ENCODE assay signal across 16 mouse cellular contexts in genomic region chr3:115789063-115789462, GRCm38 (mm10).
DNase-seq lines count a peak whose midpoint lies in the region; ATAC-seq and TF ChIP-seq lines count a peak whose summit lies in the region.
"Had no signal": no experiment of that assay in that cellular context is flagged by ENCODE, and none has a peak within 500 bp of the region (broad histone marks: within the 10 kb centered on the region; RNA-seq: fewer than 3 reads in every experiment).

No protein-coding gene starts in this region.

- TF ChIP-seq CTCF in liver, adult 2 months (IDR thresholded peaks at IDR 0.05; ENCODE audit: low read depth, low read length), result no peak

- no peak overlapping the region for H3K9ac ChIP-seq in heart, embryonic 11.5 days (ENCODE audit: low read depth, low read length)
- no peak overlapping the region for H3K9ac ChIP-seq in liver, adult 2 months (ENCODE audit: low read depth, low read length)
- H3K9ac ChIP-seq in liver, embryonic 12.5 days, result no peak overlapping the region
- H3K9ac ChIP-seq: midbrain, embryonic 15.5 days; neural tube, embryonic 12.5 days had no signal

- H3K4me1 ChIP-seq in heart, embryonic 11.5 days (ENCODE audit: control insufficient read depth, insufficient read depth, low read length), result peaks cover 5% of the 10 kb centered on the region; the same call in 1 of the 2 replicates
- peaks cover 7% of the 10 kb centered on the region; the same call in 1 of the 2 replicates for H3K4me1 ChIP-seq in liver, adult 2 months (ENCODE audit: control insufficient read depth, insufficient read depth, low read length)
- peaks cover 19% of the 10 kb centered on the region for H3K4me1 ChIP-seq in liver, embryonic 12.5 days
- H3K4me1 ChIP-seq: midbrain, embryonic 15.5 days; neural tube, embryonic 12.5 days had no signal

- no peak for TF ChIP-seq POLR2A in liver, adult 2 months (IDR thresholded peaks at IDR 0.05; ENCODE audit: extremely low read depth, insufficient read depth, low read length)

- H3K9me3 ChIP-seq in heart, embryonic 11.5 days (replicated peaks; ENCODE audit: control insufficient read depth, low read length), result no peaks in the 10 kb centered on the region
- no peaks in the 10 kb centered on the region for H3K9me3 ChIP-seq in liver, embryonic 12.5 days (replicated peaks)
- H3K9me3 ChIP-seq: midbrain, embryonic 15.5 days; neural tube, embryonic 12.5 days had no signal

- no peaks in the 10 kb centered on the region for H3K36me3 ChIP-seq in heart, embryonic 11.5 days (ENCODE audit: control insufficient read depth, insufficient read depth, low read length)
- H3K36me3 ChIP-seq in liver, adult 2 months (ENCODE audit: control insufficient read depth, insufficient read depth, low read length), result no peaks in the 10 kb centered on the region
- no peaks in the 10 kb centered on the region for H3K36me3 ChIP-seq in liver, embryonic 12.5 days
- no peaks in the 10 kb centered on the region for H3K36me3 ChIP-seq in macrophage (ENCODE audit: inconsistent target)
- H3K36me3 ChIP-seq: midbrain, embryonic 15.5 days; neural tube, embryonic 12.5 days had no signal

- H3K79me2 ChIP-seq in liver, adult 2 months (ENCODE audit: control insufficient read depth, insufficient read depth, low read length), result no peaks in the 10 kb centered on the region
- H3K79me2 ChIP-seq in macrophage (ENCODE audit: inconsistent target), result no peaks in the 10 kb centered on the region

- ATAC-seq in heart, embryonic 11.5 days (replicated peaks; ENCODE audit: insufficient number of reproducible peaks, low FRiP score, low TSS enrichment), result no peak
- no peak for ATAC-seq in liver, embryonic 12.5 days
- ATAC-seq in granulocyte monocyte progenitor cell, adult 5-6 weeks (replicated peaks; ENCODE audit: poor library complexity, severe bottlenecking), result 0 out of 2 replicates have a peak, but pooled peaks have one; percentile 15
- ATAC-seq: CD4-positive, CD25-positive, alpha-beta regulatory T cell, adult 4 months; midbrain, embryonic 15.5 days had no signal

- no peak overlapping the region for H3K4me3 ChIP-seq in heart, embryonic 11.5 days (ENCODE audit: low read depth, low read length)
- H3K4me3 ChIP-seq in liver, adult 2 months (ENCODE audit: insufficient read depth, low read depth, low read length), result no peak overlapping the region
- H3K4me3 ChIP-seq in liver, embryonic 12.5 days, result no peak overlapping the region
- no peak overlapping the region for H3K4me3 ChIP-seq in macrophage (ENCODE audit: inconsistent target)
- H3K4me3 ChIP-seq: left cerebral cortex, adult 2 months; midbrain, embryonic 15.5 days; neural tube, embryonic 12.5 days had no signal

- no peak overlapping the region for H3K27ac ChIP-seq in heart, embryonic 11.5 days (ENCODE audit: low read depth, low read length)
- H3K27ac ChIP-seq in liver, adult 2 months (replicated peaks; ENCODE audit: insufficient read depth, low read depth, low read length), result 0 out of 2 replicates have a peak overlapping the region, but pooled peaks have one; percentile 5
- no peak overlapping the region for H3K27ac ChIP-seq in liver, embryonic 12.5 days
- peak overlapping the region; percentile 40 for H3K27ac ChIP-seq in macrophage
- H3K27ac ChIP-seq: left cerebral cortex, adult 2 months; midbrain, embryonic 15.5 days; neural tube, embryonic 12.5 days had no signal

- H3K27me3 ChIP-seq in heart, embryonic 11.5 days (ENCODE audit: control insufficient read depth, insufficient read depth, low read length), result no peaks in the 10 kb centered on the region
- no peaks in the 10 kb centered on the region for H3K27me3 ChIP-seq in liver, adult 2 months (ENCODE audit: control insufficient read depth, insufficient read depth, low read length)
- no peaks in the 10 kb centered on the region for H3K27me3 ChIP-seq in liver, embryonic 12.5 days (replicated peaks)
- H3K27me3 ChIP-seq: midbrain, embryonic 15.5 days; neural tube, embryonic 12.5 days; Patski had no signal

- peak; percentile 28 to 60 for DNase-seq in heart, adult 18-20 months
- peak; percentile 16 for DNase-seq in liver, adult 2 months (ENCODE audit: extremely low read depth, low read depth, low spot score)
- no peak for DNase-seq in urinary bladder, adult 2 months (ENCODE audit: low spot score)
- DNase-seq in thymus, postnatal 0 days (ENCODE audit: low spot score), result no peak
- DNase-seq: adrenal gland, adult 2 months; right cerebral cortex, adult 18-20 months; thymus, adult 18-20 months had no signal

- WGBS in heart, embryonic 11.5 days (ENCODE audit: insufficient replicate concordance), result 73% methylated on average over 6 of the region's 6 CpGs
- WGBS in liver, adult 2 months, result 66% methylated on average over 6 of the region's 6 CpGs
- WGBS in liver, embryonic 12.5 days (ENCODE audit: insufficient replicate concordance), result 48% methylated on average over 6 of the region's 6 CpGs
- 40% methylated on average over 6 of the region's 6 CpGs for WGBS in macrophage (ENCODE audit: missing documents)

- H3K4me2 ChIP-seq in heart, embryonic 11.5 days, result no peak overlapping the region
- no peak overlapping the region for H3K4me2 ChIP-seq in liver, embryonic 12.5 days
- H3K4me2 ChIP-seq: midbrain, embryonic 15.5 days; neural tube, embryonic 12.5 days had no signal

Comparison
In these comparisons a context has a peak if more than half of its experiments do, and no peak if none do; other contexts are left out.
1. H3K27ac ChIP-seq: peak in liver, adult 2 months (single experiment) and macrophage (single experiment); none in heart, embryonic 11.5 days (single experiment) and liver, embryonic 12.5 days (single experiment).
2. DNase-seq: peak in heart, adult 18-20 months (2 of 2) and liver, adult 2 months (single experiment); none in urinary bladder, adult 2 months (single experiment) and thymus, postnatal 0 days (single experiment).